Comparison of ENCODE assay signal across 9 mouse cellular contexts in genomic region chr5:124872033-124872432, GRCm38 (mm10). TPM values are rescaled to one million over a fixed set of nuclear protein-coding genes. Genes with fewer than 3 reads are reported as not detected.
A peak's percentile ranks its signal among the peaks of the same experiment; 100 is the strongest.
DNase-seq lines count a peak whose midpoint lies in the region; ATAC-seq and TF ChIP-seq lines count a peak whose summit lies in the region.
"Had no signal": no experiment of that assay in that cellular context is flagged by ENCODE, and none has a peak within 500 bp of the region (broad histone marks: within the 10 kb centered on the region; RNA-seq: fewer than 3 reads in every experiment).

No protein-coding gene starts in this region.

- WGBS in kidney, adult 2 months = 32% methylated on average over 2 of the region's 2 CpGs
- 78% methylated on average over 2 of the region's 2 CpGs for WGBS in kidney, embryonic 14.5 days
- WGBS in lung, embryonic 16.5 days = 23% methylated on average over 2 of the region's 2 CpGs

- ATAC-seq in kidney, embryonic 14.5 days (ENCODE audit: low FRiP score, low TSS enrichment) = no peak
- ATAC-seq in lung, embryonic 16.5 days (ENCODE audit: low read depth) = no peak
- ATAC-seq in CD4-positive, CD25-positive, alpha-beta regulatory T cell, adult 4 months = no peak
- no peak for ATAC-seq in activated CD4-positive, CD25-positive, alpha-beta regulatory T cell, adult 4 months

- 0 out of 2 replicates have a peak, but pooled peaks cover 2% of the 10 kb centered on the region for H3K4me1 ChIP-seq in kidney, adult 2 months (ENCODE audit: control insufficient read depth, insufficient read depth, low read length)
- peaks cover 12% of the 10 kb centered on the region; the same call in 1 of the 2 replicates for H3K4me1 ChIP-seq in kidney, embryonic 14.5 days (ENCODE audit: control insufficient read depth, insufficient read depth, low read length)
- H3K4me1 ChIP-seq in lung, embryonic 16.5 days (replicated peaks; ENCODE audit: control insufficient read depth, insufficient read depth, low read length) = peaks cover 36% of the 10 kb centered on the region

- DNase-seq in kidney, adult 2 months = peak; percentile 55
- DNase-seq in MN1 (ENCODE audit: low spot score) = peak; percentile 73
- DNase-seq in adrenal gland, postnatal 36 days = peak; percentile 82 to 83
- no peak for DNase-seq in left cerebral cortex, adult 8-10 months (ENCODE audit: low spot score in 2 of 2)

- H3K9ac ChIP-seq in kidney, embryonic 14.5 days (ENCODE audit: low read depth, low read length) = no peak overlapping the region
- H3K9ac ChIP-seq in lung, embryonic 16.5 days (ENCODE audit: low read length) = no peak overlapping the region
- H3K9ac ChIP-seq: midbrain, embryonic 12.5 days had no signal

- H3K4me2 ChIP-seq in kidney, embryonic 14.5 days (replicated peaks; ENCODE audit: low read depth, low read length) = no peak overlapping the region
- no peak overlapping the region for H3K4me2 ChIP-seq in lung, embryonic 16.5 days (ENCODE audit: low read depth, low read length)
- H3K4me2 ChIP-seq: midbrain, embryonic 12.5 days had no signal

- no peak for TF ChIP-seq CTCF in kidney, adult 2 months (conservative IDR thresholded peaks at IDR 0.05; ENCODE audit: insufficient read depth, insufficient read length, low read depth, low read length)

- no peak overlapping the region for H3K4me3 ChIP-seq in kidney, adult 2 months (ENCODE audit: insufficient read depth, low read depth, low read length)
- no peak overlapping the region for H3K4me3 ChIP-seq in kidney, embryonic 14.5 days (ENCODE audit: low read length)
- no peak overlapping the region for H3K4me3 ChIP-seq in lung, embryonic 16.5 days (ENCODE audit: low read length)
- H3K4me3 ChIP-seq: midbrain, embryonic 12.5 days had no signal

- H3K9me3 ChIP-seq in kidney, embryonic 14.5 days (ENCODE audit: control insufficient read depth, low read length) = no peaks in the 10 kb centered on the region
- H3K9me3 ChIP-seq in lung, embryonic 16.5 days (ENCODE audit: control insufficient read depth, low read length) = no peaks in the 10 kb centered on the region
- H3K9me3 ChIP-seq: midbrain, embryonic 12.5 days had no signal

- no peaks in the 10 kb centered on the region; the same call in 1 of the 2 replicates for H3K36me3 ChIP-seq in kidney, adult 2 months (ENCODE audit: control insufficient read depth, insufficient read depth, low read length)
- H3K36me3 ChIP-seq in kidney, embryonic 14.5 days (ENCODE audit: control insufficient read depth, insufficient read depth, low read length) = peaks cover 37% of the 10 kb centered on the region
- H3K36me3 ChIP-seq in lung, embryonic 16.5 days (ENCODE audit: control insufficient read depth, insufficient read depth, low read length) = no peaks in the 10 kb centered on the region; the same call in 1 of the 2 replicates

- no peak for TF ChIP-seq POLR2A in kidney, adult 2 months (IDR thresholded peaks at IDR 0.05; ENCODE audit: low read depth, low read length)

- H3K27ac ChIP-seq in kidney, adult 2 months (ENCODE audit: insufficient read depth, low read depth, low read length) = no peak overlapping the region
- no peak overlapping the region for H3K27ac ChIP-seq in kidney, embryonic 14.5 days (ENCODE audit: low read depth, low read length)
- H3K27ac ChIP-seq in lung, embryonic 16.5 days (ENCODE audit: low read length) = peak overlapping the region; percentile 2; the same call in 1 of the 2 replicates
- H3K27ac ChIP-seq: midbrain, embryonic 12.5 days had no signal

- H3K27me3 ChIP-seq in kidney, adult 2 months (replicated peaks; ENCODE audit: control insufficient read depth, insufficient read depth, low read length) = no peaks in the 10 kb centered on the region
- no peaks in the 10 kb centered on the region for H3K27me3 ChIP-seq in kidney, embryonic 14.5 days (ENCODE audit: control insufficient read depth, insufficient read depth, low read length)
- H3K27me3 ChIP-seq in lung, embryonic 16.5 days (ENCODE audit: control insufficient read depth, insufficient read depth, low read depth, low read length) = no peaks in the 10 kb centered on the region
- H3K27me3 ChIP-seq: midbrain, embryonic 12.5 days had no signal

RNA-seq across cellular contexts. Expression of gene Zfp664, which starts 9.5 kb away (rescaled TPM):
- polyA plus RNA-seq in kidney, adult 2 months (2012; rRNA removed) = 19.1 and 20.4 TPM in 2 replicates
- 108 and 129 TPM in 2 replicates for polyA plus RNA-seq in kidney, embryonic 14.5 days (2014; fragmentation: Nextera tagmentation; extraction: Ambion mirVana)
- 10 to 100 TPM; 55.2 to 58.6 TPM for total RNA-seq in adrenal gland, postnatal 36 days (2021)
- polyA plus RNA-seq in lung, embryonic 16.5 days (2015; fragmentation: Nextera tagmentation; extraction: Ambion mirVana) = 91.1 and 92.9 TPM in 2 replicates
- 10 to 100 TPM in 1 of 2 experiments, 1 to 10 TPM in 1; 8.3 to 11.2 TPM for polyA plus RNA-seq in CD4-positive, CD25-positive, alpha-beta regulatory T cell, adult 4 months (2017; shearing (Covaris generic))
- total RNA-seq in left cerebral cortex, adult 8-10 months (2022) = 10 to 100 TPM; 62.0 to 71.7 (median 64.9) TPM
- polyA plus RNA-seq in activated CD4-positive, CD25-positive, alpha-beta regulatory T cell, adult 4 months (2017; shearing (Covaris generic)) = 10 to 100 TPM in 1 of 2 experiments, 1 to 10 TPM in 1; 8.1 to 11.3 TPM

RNA-seq across cellular contexts. Expression of gene Ccdc92, which starts 9.8 kb away (rescaled TPM):
- 6.9 and 8.9 TPM in 2 replicates for polyA plus RNA-seq in kidney, adult 2 months (2012; rRNA removed)
- 7.1 and 9.5 TPM in 2 replicates for polyA plus RNA-seq in kidney, embryonic 14.5 days (2014; fragmentation: Nextera tagmentation; extraction: Ambion mirVana)
- total RNA-seq in adrenal gland, postnatal 36 days (2021) = 1 to 10 TPM; 5.5 to 5.8 TPM
- 9.9 and 11.7 TPM in 2 replicates for polyA plus RNA-seq in lung, embryonic 16.5 days (2015; fragmentation: Nextera tagmentation; extraction: Ambion mirVana)
- 1 to 10 TPM; 3.1 to 3.7 TPM for polyA plus RNA-seq in CD4-positive, CD25-positive, alpha-beta regulatory T cell, adult 4 months (2017; shearing (Covaris generic))
- total RNA-seq in left cerebral cortex, adult 8-10 months (2022) = 10 to 100 TPM; 75.0 to 79.1 (median 78.1) TPM
- 1 to 10 TPM; 5.3 to 6.3 TPM for polyA plus RNA-seq in activated CD4-positive, CD25-positive, alpha-beta regulatory T cell, adult 4 months (2017; shearing (Covaris generic))

Comparison
In these comparisons a context has a peak if more than half of its experiments do, and no peak if none do; other contexts are left out.
1. DNase-seq: peak in kidney, adult 2 months (single experiment), MN1 (single experiment) and adrenal gland, postnatal 36 days (2 of 2); none in left cerebral cortex, adult 8-10 months (0 of 2).